Mouse (Mus musculus): ENCODE measurements at regions not wholly inside any gene's neighbourhood (a gene's known extent, or its start where the extent isn't known, plus 50 kb on each side); places are given as distances from the start of the nearest gene placed in this dataset.

DNA sequence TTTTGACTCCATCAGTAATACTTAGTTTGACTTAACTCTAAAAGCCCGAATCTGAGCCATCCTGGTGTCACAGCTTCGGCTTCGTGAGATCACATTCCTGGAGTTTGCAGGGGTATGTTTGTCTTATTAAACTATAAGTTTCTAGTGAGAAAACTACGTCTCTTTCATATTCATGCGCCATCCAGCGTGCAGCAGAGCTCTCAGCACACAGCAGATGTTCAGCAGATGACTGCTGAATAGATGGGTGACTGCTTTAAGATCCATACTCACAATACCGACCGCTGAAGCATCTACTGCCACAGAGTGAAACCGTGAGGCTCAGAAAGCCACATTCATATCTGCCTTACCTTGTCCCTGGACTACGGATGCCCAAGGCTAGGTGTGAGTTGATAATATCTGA, 403.8 kb upstream of the Slc30a5 start:
- TF ChIP-seq POLR2A (IDR thresholded peaks at IDR 0.05; ENCODE audit: insufficient read length, low read depth) (no peak), POLR2AphosphoS2 (IDR thresholded peaks at IDR 0.05; ENCODE audit: insufficient read length, low read depth) (no peak), SRF (IDR thresholded peaks at IDR 0.05; ENCODE audit: control insufficient read depth, insufficient read length, low read depth) (no peak), MAX (IDR thresholded peaks at IDR 0.05; ENCODE audit: low read depth) (no peak), MYOD1 (IDR thresholded peaks at IDR 0.05; ENCODE audit: control insufficient read depth in 1 of 3, insufficient read length in 2 of 3, low read depth in 2 of 3) (no peak), MYOG (IDR thresholded peaks at IDR 0.05; ENCODE audit: control insufficient read depth in 1 of 3, insufficient read depth in 1 of 3, insufficient read length in 2 of 3, low read depth in 2 of 3) (no peak), USF1 (IDR thresholded peaks at IDR 0.05; ENCODE audit: low read depth) (no peak), CEBPB (IDR thresholded peaks at IDR 0.05; ENCODE audit: insufficient read depth, poor library complexity, severe bottlenecking) (no peak)
